Mouse (Mus musculus) cerebellum, adult 2 months (tissue): ENCODE measurements at regions not wholly inside any gene's neighbourhood (a gene's known extent, or its start where the extent isn't known, plus 50 kb on each side); places are given as distances from the start of the nearest gene placed in this dataset.

Experiments
- DNase-seq, 2 experiments: peaks; one replicate each; pipeline ENCODE4 v3.0.0; 2021
- H3K27ac ChIP-seq: fragments of 200-500 bp; 2 replicates; pipeline ENCODE4 v1.5.1; 2012; ENCODE audit warnings: low read length, control low read depth, inconsistent platforms; ENCODE audit not compliant: insufficient read depth
- H3K27me3 ChIP-seq: fragments of 200-500 bp; 2 replicates; pipeline ENCODE4 v1.6.1; 2012; ENCODE audit warnings: inconsistent platforms, mild to moderate bottlenecking, low read length, moderate library complexity; ENCODE audit not compliant: control insufficient read depth, insufficient read depth
- H3K4me1 ChIP-seq: fragments of 200-500 bp; 2 replicates; pipeline ENCODE4 v1.6.1; 2011; ENCODE audit warnings: low read length; ENCODE audit not compliant: control insufficient read depth, insufficient read depth
- H3K4me3 ChIP-seq: fragments of 200-500 bp; replicated peaks from 2 replicates; pipeline ENCODE3; 2011; ENCODE audit warnings: mild to moderate bottlenecking, low read depth, low read length, control low read depth; ENCODE audit not compliant: insufficient read depth
- CTCF ChIP-seq: fragments of 200-500 bp; IDR thresholded peaks from 2 replicates; pipeline ENCODE4 v1.5.1; 2011; ENCODE audit warnings: low read depth, mild to moderate bottlenecking, control low read depth, low read length, moderate library complexity, borderline replicate concordance; ENCODE audit not compliant: insufficient read depth
- POLR2A ChIP-seq: fragments of 200-500 bp; IDR thresholded peaks from 2 replicates; pipeline ENCODE4 v1.6.1; 2011; ENCODE audit warnings: low read length, control low read depth, borderline replicate concordance; ENCODE audit not compliant: insufficient read depth
- WGBS: fragments of 180-500 bp; shearing (Covaris S2); methylation state at CpG from one replicate; pipeline ENCODE4 v1.1.7; 2018; 5-methylcytosine and 5-hydroxymethylcytosine counted together

DNA sequence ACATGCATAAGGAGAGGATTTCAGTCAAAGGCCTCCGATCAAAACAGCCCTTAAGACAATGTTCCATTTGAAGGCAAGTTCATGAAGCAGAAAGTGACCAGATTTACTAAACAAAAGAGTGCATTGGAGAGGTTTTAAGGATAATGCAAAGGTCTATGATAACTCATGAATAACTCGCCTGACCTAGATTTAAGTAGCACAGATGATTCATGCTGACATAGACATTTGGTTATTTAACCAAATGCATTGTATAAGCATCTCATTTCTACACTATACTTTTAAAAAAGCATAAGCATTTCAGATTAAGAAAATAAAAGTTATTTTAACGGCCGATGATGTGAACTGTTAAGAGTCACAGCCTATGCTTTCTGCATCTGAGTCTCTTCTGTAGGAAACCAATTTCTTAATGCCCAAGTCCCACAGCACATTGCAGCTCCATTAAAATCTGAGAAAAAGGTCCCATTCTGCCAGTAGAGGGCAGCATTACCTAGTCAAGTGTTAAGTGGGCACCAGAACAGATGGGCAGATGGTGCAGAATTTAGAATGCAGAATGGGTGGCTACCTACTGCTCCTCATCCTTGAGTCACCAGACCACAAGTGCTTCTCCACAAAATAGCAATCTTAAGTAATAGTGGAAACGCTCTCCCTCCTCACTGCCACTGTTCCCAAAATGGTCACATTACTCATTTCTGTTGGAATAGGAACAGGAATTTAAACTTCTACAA lies 256.0 kb downstream of the Gm10184 start:
- no peak overlapping the region for H3K4me3 ChIP-seq
- H3K27ac ChIP-seq = no peak overlapping the region
- peak; percentile 77 to 94 for DNase-seq
- no peaks in the 10 kb centered on the region for H3K27me3 ChIP-seq
- peaks cover 7% of the 10 kb centered on the region; the same call in 1 of the 2 replicates for H3K4me1 ChIP-seq
- WGBS = 50% methylated on average over 5 of the region's 5 CpGs
- TF ChIP-seq CTCF (peak; percentile 83), POLR2A (no peak)

- no peak for DNase-seq
- no peaks in the 10 kb centered on the region for H3K27me3 ChIP-seq
- no peaks in the 10 kb centered on the region for H3K4me1 ChIP-seq
- no peak overlapping the region for H3K4me3 ChIP-seq
- TF ChIP-seq CTCF (no peak), POLR2A (no peak)
- WGBS = 32% methylated on average over 1 of the region's 1 CpGs
- H3K27ac ChIP-seq = no peak overlapping the region
Measured at GRCm38 (mm10) chr17:89646000-89646399, 264.2 kb downstream of the Gm10184 start.
